Mouse (Mus musculus): ENCODE results near the gene Pilrb2. TPM values are rescaled to one million over a fixed set of nuclear protein-coding genes. Genes with fewer than 3 reads are reported as not detected.
"Not testable (repeated sequence)": the region's sequence is repeated elsewhere in the genome, so short reads cannot be mapped to it uniquely, and the experiment has no call there.

Pilrb2 gene
- polyA plus RNA-seq, 1 experiment from 2014 or later, result 0.57 TPM

DNA sequence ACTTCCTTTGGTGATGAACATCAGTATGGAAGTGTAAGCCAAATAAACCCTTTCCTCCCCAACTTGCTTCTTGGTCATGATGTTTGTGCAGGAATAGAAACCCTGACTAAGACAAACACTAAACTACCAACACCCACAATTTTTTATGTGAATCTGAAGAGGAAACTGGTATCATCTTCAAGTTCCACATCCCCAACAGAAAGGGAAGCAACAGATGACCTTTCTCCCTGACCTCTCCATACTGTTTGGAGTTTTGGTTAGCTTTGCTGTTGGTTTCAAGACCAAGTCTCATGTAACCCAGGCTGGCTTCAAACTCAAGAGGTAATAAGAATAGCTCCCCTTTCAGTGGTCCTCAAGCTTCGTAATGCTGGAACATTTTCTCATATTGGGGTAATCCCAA lies 21.3 kb downstream of the Pilrb2 start:
- not testable (repeated sequence) for H3K4me2 ChIP-seq (ENCODE audit: low read length); DNase-seq; H3K9me3 ChIP-seq (ENCODE audit: control insufficient read depth, low read length); H3K27me3 ChIP-seq (ENCODE audit: control insufficient read depth, insufficient read depth, low read length); H3K27ac ChIP-seq (replicated peaks; ENCODE audit: low read depth, low read length); H3K4me1 ChIP-seq (ENCODE audit: control insufficient read depth, insufficient read depth, low read length); H3K4me3 ChIP-seq (replicated peaks; ENCODE audit: low read depth, low read length); ATAC-seq (ENCODE audit: low FRiP score, low TSS enrichment); H3K9ac ChIP-seq (replicated peaks; ENCODE audit: low read length); H3K36me3 ChIP-seq (ENCODE audit: control insufficient read depth, insufficient read depth, low read length)
- 82% methylated on average over 1 of the region's 1 CpGs for WGBS

DNA sequence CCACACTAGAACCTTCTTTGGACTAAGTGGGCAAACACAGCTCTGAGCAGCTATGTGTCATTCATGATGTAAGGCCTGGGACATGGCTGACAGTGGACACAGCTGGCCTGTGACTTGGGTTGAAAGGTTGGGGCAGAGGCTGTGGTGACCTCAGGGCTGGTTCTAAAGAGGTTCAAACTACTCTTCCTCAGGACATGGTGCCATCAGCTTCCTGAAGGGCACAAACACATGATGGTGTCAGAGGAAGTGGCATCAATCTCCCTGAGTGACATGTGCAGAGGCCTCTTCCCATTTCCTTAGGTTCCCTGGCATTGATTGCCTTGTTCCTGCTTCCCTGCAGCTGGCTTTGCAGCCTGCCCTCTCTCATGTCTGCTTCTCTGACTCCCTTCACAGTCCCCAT lies 34.5 kb downstream of the Pilrb2 start:
- not testable (repeated sequence) for H3K27ac ChIP-seq (replicated peaks; ENCODE audit: low read depth, low read length); DNase-seq; ATAC-seq (ENCODE audit: low FRiP score, low TSS enrichment); H3K4me2 ChIP-seq (ENCODE audit: low read length); H3K27me3 ChIP-seq (ENCODE audit: control insufficient read depth, insufficient read depth, low read length); H3K4me1 ChIP-seq (ENCODE audit: control insufficient read depth, insufficient read depth, low read length); H3K36me3 ChIP-seq (ENCODE audit: control insufficient read depth, insufficient read depth, low read length); H3K9ac ChIP-seq (replicated peaks; ENCODE audit: low read length); H3K9me3 ChIP-seq (ENCODE audit: control insufficient read depth, low read length); H3K4me3 ChIP-seq (replicated peaks; ENCODE audit: low read depth, low read length)

DNA sequence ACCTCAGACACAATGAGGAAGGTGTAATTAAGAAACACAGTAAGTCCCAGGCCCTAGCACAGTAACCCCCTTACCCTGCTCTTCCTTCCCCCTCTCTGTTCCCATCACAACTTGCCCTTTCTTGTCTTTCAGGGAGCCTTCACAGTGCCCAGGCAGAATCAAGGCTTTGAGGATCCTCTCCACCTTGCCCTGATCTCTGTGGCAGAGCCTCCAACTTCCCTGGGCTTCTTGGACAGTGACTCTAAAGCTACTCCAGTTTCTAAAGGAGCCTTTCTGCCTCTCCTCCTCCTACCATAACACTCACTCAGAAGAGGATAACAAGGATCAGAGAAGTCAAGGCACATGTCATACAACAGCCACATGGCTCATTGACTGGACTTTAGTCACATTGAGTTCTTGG lies 35.0 kb downstream of the Pilrb2 start:
- no peaks in the 10 kb centered on the region for H3K36me3 ChIP-seq (ENCODE audit: control insufficient read depth, insufficient read depth, low read length)
- DNase-seq (no peak), ATAC-seq (ENCODE audit: low FRiP score, low TSS enrichment) (no peak)
- H3K4me1 ChIP-seq (ENCODE audit: control insufficient read depth, insufficient read depth, low read length), result no peaks in the 10 kb centered on the region
- H3K4me3 ChIP-seq (replicated peaks; ENCODE audit: low read depth, low read length), result no peak overlapping the region
- H3K9me3 ChIP-seq (ENCODE audit: control insufficient read depth, low read length), result no peaks in the 10 kb centered on the region
- no peak overlapping the region for H3K9ac ChIP-seq (replicated peaks; ENCODE audit: low read length)
- no peaks in the 10 kb centered on the region for H3K27me3 ChIP-seq (ENCODE audit: control insufficient read depth, insufficient read depth, low read length)
- no peak overlapping the region for H3K27ac ChIP-seq (replicated peaks; ENCODE audit: low read depth, low read length)
- no peak overlapping the region for H3K4me2 ChIP-seq (ENCODE audit: low read length)

- H3K27ac ChIP-seq (replicated peaks; ENCODE audit: low read depth, low read length); H3K9me3 ChIP-seq (ENCODE audit: control insufficient read depth, low read length); H3K27me3 ChIP-seq (ENCODE audit: control insufficient read depth, insufficient read depth, low read length); DNase-seq; H3K36me3 ChIP-seq (ENCODE audit: control insufficient read depth, insufficient read depth, low read length); ATAC-seq (ENCODE audit: low FRiP score, low TSS enrichment); H3K4me3 ChIP-seq (replicated peaks; ENCODE audit: low read depth, low read length); H3K9ac ChIP-seq (replicated peaks; ENCODE audit: low read length); H3K4me1 ChIP-seq (ENCODE audit: control insufficient read depth, insufficient read depth, low read length); H3K4me2 ChIP-seq (ENCODE audit: low read length): not testable (repeated sequence)
- WGBS, result 83% methylated on average over 2 of the region's 2 CpGs
Measured at GRCm38 (mm10) chr5:137835966-137836520, 35.6 kb downstream of the Pilrb2 start, which contains the start of gene Pilra. Gene Pilra (minus strand): TSS chr5:137836281.

DNA sequence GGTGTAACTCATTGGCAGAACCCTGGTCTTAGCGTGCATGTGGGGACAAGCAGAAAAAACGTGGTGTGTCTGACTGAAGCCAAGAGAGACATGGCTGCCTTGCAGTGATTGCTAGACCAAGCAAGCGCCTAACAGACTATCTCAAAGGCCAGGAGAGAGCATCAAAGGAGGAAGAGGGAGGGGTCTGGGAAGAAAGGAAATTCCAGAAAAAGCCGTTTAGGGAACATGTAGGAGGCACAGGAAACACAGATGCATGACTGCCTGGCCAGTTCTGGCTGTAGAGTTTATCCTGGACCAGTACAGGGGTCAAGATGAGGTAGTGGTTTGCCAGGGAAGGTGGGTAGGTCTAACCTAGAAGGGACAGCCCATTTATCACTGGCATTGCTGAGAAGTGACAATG lies 38.1 kb downstream of the Pilrb2 start:
- ATAC-seq (ENCODE audit: low FRiP score, low TSS enrichment) (no peak), DNase-seq (no peak)
- WGBS, result 63% methylated on average over 4 of the region's 4 CpGs
- no peaks in the 10 kb centered on the region for H3K9me3 ChIP-seq (ENCODE audit: control insufficient read depth, low read length)
- no peak overlapping the region for H3K4me2 ChIP-seq (ENCODE audit: low read length)
- H3K4me1 ChIP-seq (ENCODE audit: control insufficient read depth, insufficient read depth, low read length), result no peaks in the 10 kb centered on the region
- no peaks in the 10 kb centered on the region for H3K36me3 ChIP-seq (ENCODE audit: control insufficient read depth, insufficient read depth, low read length)
- no peak overlapping the region for H3K9ac ChIP-seq (replicated peaks; ENCODE audit: low read length)
- H3K4me3 ChIP-seq (replicated peaks; ENCODE audit: low read depth, low read length), result no peak overlapping the region
- no peaks in the 10 kb centered on the region for H3K27me3 ChIP-seq (ENCODE audit: control insufficient read depth, insufficient read depth, low read length)
- H3K27ac ChIP-seq (replicated peaks; ENCODE audit: low read depth, low read length), result no peak overlapping the region

GRCm38 (mm10) chr5:137831506-137831905 lies 40.1 kb downstream of the Pilrb2 start:
- H3K4me1 ChIP-seq (ENCODE audit: control insufficient read depth, insufficient read depth, low read length), result no peaks in the 10 kb centered on the region

DNA sequence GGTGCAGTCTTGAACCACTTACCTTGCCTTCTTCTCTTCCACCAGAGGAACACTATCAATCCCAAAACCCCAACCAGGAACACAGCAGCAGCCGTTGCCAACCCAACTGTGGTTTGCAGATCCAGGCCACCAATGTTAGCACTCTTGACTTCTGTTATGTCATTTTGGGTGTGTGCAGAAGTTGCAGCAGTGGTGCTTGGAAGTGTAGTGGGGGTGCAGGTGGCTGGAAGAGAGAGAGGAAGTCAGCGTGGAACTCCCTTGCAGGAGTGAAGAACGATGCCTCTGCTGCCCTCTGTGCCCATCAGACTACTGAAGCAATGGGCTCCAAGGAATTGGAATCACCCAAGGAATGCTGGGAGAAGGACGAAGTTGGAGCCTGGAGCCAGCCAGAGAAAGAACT lies 40.5 kb downstream of the Pilrb2 start:
- DNase-seq (no peak), ATAC-seq (ENCODE audit: low FRiP score, low TSS enrichment) (no peak)
- H3K27me3 ChIP-seq (ENCODE audit: control insufficient read depth, insufficient read depth, low read length), result no peaks in the 10 kb centered on the region
- no peak overlapping the region for H3K27ac ChIP-seq (replicated peaks; ENCODE audit: low read depth, low read length)
- H3K4me1 ChIP-seq (ENCODE audit: control insufficient read depth, insufficient read depth, low read length), result no peaks in the 10 kb centered on the region
- WGBS, result 92% methylated on average over 4 of the region's 4 CpGs
- no peak overlapping the region for H3K4me3 ChIP-seq (replicated peaks; ENCODE audit: low read depth, low read length)
- H3K9me3 ChIP-seq (ENCODE audit: control insufficient read depth, low read length), result no peaks in the 10 kb centered on the region
- no peaks in the 10 kb centered on the region for H3K36me3 ChIP-seq (ENCODE audit: control insufficient read depth, insufficient read depth, low read length)
- H3K4me2 ChIP-seq (ENCODE audit: low read length), result no peak overlapping the region
- H3K9ac ChIP-seq (replicated peaks; ENCODE audit: low read length), result no peak overlapping the region

More at GRCm38 (mm10) chr5:137831506-137831905, 40.1 kb downstream of the Pilrb2 start:
- Histone ChIP-seq H3K27me3 (ENCODE audit: control insufficient read depth, insufficient read depth, low read length) (no peaks in the 10 kb centered on the region), H3K9me3 (ENCODE audit: control insufficient read depth, low read length) (no peaks in the 10 kb centered on the region), H3K36me3 (ENCODE audit: control insufficient read depth, insufficient read depth, low read length) (no peaks in the 10 kb centered on the region), H3K4me3 (replicated peaks; ENCODE audit: low read depth, low read length) (no peak overlapping the region), H3K9ac (replicated peaks; ENCODE audit: low read length) (no peak overlapping the region), H3K4me2 (ENCODE audit: low read length) (no peak overlapping the region), H3K27ac (replicated peaks; ENCODE audit: low read depth, low read length) (no peak overlapping the region)
- ATAC-seq (ENCODE audit: low FRiP score, low TSS enrichment) (no peak), DNase-seq (no peak)
- 77% methylated on average over 6 of the region's 6 CpGs for WGBS

- no peak overlapping the region for H3K27ac ChIP-seq (replicated peaks; ENCODE audit: low read depth, low read length)
- ATAC-seq (ENCODE audit: low FRiP score, low TSS enrichment), result no peak
- WGBS, result 80% methylated on average over 7 of the region's 7 CpGs
- no peaks in the 10 kb centered on the region for H3K9me3 ChIP-seq (ENCODE audit: control insufficient read depth, low read length)
- H3K9ac ChIP-seq (replicated peaks; ENCODE audit: low read length), result no peak overlapping the region
- H3K4me3 ChIP-seq (replicated peaks; ENCODE audit: low read depth, low read length), result no peak overlapping the region
- DNase-seq, result no peak
- H3K4me2 ChIP-seq (ENCODE audit: low read length), result no peak overlapping the region
- H3K4me1 ChIP-seq (ENCODE audit: control insufficient read depth, insufficient read depth, low read length), result no peaks in the 10 kb centered on the region
- H3K27me3 ChIP-seq (ENCODE audit: control insufficient read depth, insufficient read depth, low read length), result no peaks in the 10 kb centered on the region
- no peaks in the 10 kb centered on the region for H3K36me3 ChIP-seq (ENCODE audit: control insufficient read depth, insufficient read depth, low read length)
Measured at GRCm38 (mm10) chr5:137830238-137830637, 41.4 kb downstream of the Pilrb2 start.

DNA sequence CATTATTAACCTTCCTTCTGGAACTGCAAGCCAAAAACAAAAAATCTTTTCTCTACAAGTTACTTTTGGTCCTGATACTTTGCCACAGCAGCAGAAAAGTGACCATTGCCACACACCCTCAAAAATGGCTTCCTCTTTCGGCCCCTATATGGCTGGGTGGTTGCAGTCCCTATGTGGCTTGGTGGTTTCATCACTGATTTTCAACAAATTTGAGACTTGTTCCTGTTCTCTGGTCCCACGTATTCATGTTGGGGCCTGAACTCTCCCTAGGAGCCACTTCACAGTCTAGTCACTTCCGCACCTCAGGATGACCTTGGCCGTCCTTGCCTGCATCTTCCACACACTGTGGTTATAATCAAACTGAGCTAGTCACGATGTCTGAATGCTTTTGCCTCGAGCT lies 42.9 kb downstream of the Pilrb2 start:
- no peaks in the 10 kb centered on the region for H3K27me3 ChIP-seq (ENCODE audit: control insufficient read depth, insufficient read depth, low read length)
- ATAC-seq (ENCODE audit: low FRiP score, low TSS enrichment), result no peak
- no peak overlapping the region for H3K9ac ChIP-seq (replicated peaks; ENCODE audit: low read length)
- no peaks in the 10 kb centered on the region for H3K36me3 ChIP-seq (ENCODE audit: control insufficient read depth, insufficient read depth, low read length)
- no peaks in the 10 kb centered on the region for H3K9me3 ChIP-seq (ENCODE audit: control insufficient read depth, low read length)
- no peak for DNase-seq
- H3K4me1 ChIP-seq (ENCODE audit: control insufficient read depth, insufficient read depth, low read length), result no peaks in the 10 kb centered on the region
- no peak overlapping the region for H3K27ac ChIP-seq (replicated peaks; ENCODE audit: low read depth, low read length)
- WGBS, result 82% methylated on average over 6 of the region's 6 CpGs
- H3K4me2 ChIP-seq (ENCODE audit: low read length), result no peak overlapping the region
- no peak overlapping the region for H3K4me3 ChIP-seq (replicated peaks; ENCODE audit: low read depth, low read length)
